Mouse (Mus musculus): ENCODE results near the gene Apol10b. TPM values are rescaled to one million over a fixed set of nuclear protein-coding genes. Genes with fewer than 3 reads are reported as not detected.

Apol10b gene
- polyA plus RNA-seq, 1 experiment from 2014 or later, result not detected

DNA sequence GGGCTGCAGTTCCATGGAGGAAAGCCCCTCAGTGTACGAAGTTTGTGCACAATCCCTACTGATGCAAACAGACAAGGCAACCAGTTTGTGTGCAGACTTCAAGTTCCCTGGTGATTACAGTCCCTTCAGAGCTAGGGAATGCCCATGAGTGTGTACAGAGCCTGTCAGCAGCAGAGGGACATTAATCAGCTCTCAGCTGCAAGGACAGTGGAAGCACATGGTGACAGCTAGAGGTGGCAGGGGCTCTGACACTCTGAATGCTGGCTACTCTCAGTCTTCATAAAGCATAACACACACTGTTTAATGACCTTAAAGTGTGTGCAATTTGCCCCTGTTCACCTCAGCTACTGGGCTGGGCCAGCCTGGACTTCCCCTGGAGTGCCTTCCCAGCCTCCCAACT is 2.4 kb downstream of the Apol10b start:
- ATAC-seq (ENCODE audit: low FRiP score) (no peak), DNase-seq (ENCODE audit: low spot score) (no peak)
- H3K4me2 ChIP-seq (replicated peaks; ENCODE audit: low read depth, low read length), result no peak overlapping the region
- H3K9me3 ChIP-seq (ENCODE audit: control insufficient read depth, low read length), result no peaks in the 10 kb centered on the region
- 66% methylated on average over 1 of the region's 1 CpGs for WGBS
- no peak overlapping the region for H3K27ac ChIP-seq (ENCODE audit: low read depth, low read length)
- no peak overlapping the region for H3K4me3 ChIP-seq (ENCODE audit: low read depth, low read length)
- H3K9ac ChIP-seq (ENCODE audit: low read depth, low read length), result no peak overlapping the region
- no peaks in the 10 kb centered on the region for H3K27me3 ChIP-seq (ENCODE audit: control insufficient read depth, insufficient read depth, low read length)
- H3K36me3 ChIP-seq (ENCODE audit: control insufficient read depth, insufficient read depth, low read length), result no peaks in the 10 kb centered on the region
- no peaks in the 10 kb centered on the region for H3K4me1 ChIP-seq (replicated peaks; ENCODE audit: control insufficient read depth, insufficient read depth, low read length)

DNA sequence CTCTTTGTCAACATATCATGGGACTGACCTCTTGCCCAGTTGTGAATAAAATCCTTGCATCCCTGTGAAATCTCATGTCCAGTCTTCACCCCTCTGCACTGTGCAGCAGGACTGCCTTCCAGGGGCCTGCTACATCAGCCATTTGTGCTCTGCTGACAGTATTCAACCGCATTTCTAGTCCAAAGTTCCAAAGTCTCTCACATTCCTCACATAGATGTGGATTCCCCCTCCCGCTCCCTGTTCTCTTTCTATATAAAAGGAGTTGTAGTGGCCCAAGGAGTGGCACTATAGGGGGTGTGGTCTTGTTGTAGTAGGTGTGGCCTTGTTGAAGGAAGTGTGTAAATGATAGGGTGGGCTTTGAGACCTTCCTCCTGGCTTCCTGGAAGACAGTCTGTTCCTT is 5.0 kb downstream of the Apol10b start:
- Histone ChIP-seq H3K27ac (ENCODE audit: low read depth, low read length) (no peak overlapping the region), H3K9ac (ENCODE audit: low read depth, low read length) (no peak overlapping the region), H3K9me3 (ENCODE audit: control insufficient read depth, low read length) (no peaks in the 10 kb centered on the region), H3K4me1 (replicated peaks; ENCODE audit: control insufficient read depth, insufficient read depth, low read length) (no peaks in the 10 kb centered on the region), H3K36me3 (ENCODE audit: control insufficient read depth, insufficient read depth, low read length) (no peaks in the 10 kb centered on the region), H3K4me3 (ENCODE audit: low read depth, low read length) (no peak overlapping the region), H3K4me2 (replicated peaks; ENCODE audit: low read depth, low read length) (no peak overlapping the region), H3K27me3 (ENCODE audit: control insufficient read depth, insufficient read depth, low read length) (no peaks in the 10 kb centered on the region)
- ATAC-seq (ENCODE audit: low FRiP score), result no peak
- 72% methylated on average over 2 of the region's 2 CpGs for WGBS
- DNase-seq (ENCODE audit: low spot score), result no peak

- DNase-seq (ENCODE audit: low spot score) (no peak), ATAC-seq (ENCODE audit: low FRiP score) (no peak)
- no peaks in the 10 kb centered on the region for H3K9me3 ChIP-seq (ENCODE audit: control insufficient read depth, low read length)
- H3K4me3 ChIP-seq (ENCODE audit: low read depth, low read length), result no peak overlapping the region
- H3K4me2 ChIP-seq (replicated peaks; ENCODE audit: low read depth, low read length), result no peak overlapping the region
- H3K36me3 ChIP-seq (ENCODE audit: control insufficient read depth, insufficient read depth, low read length), result no peaks in the 10 kb centered on the region
- no peaks in the 10 kb centered on the region for H3K27me3 ChIP-seq (ENCODE audit: control insufficient read depth, insufficient read depth, low read length)
- no peak overlapping the region for H3K9ac ChIP-seq (ENCODE audit: low read depth, low read length)
- H3K27ac ChIP-seq (ENCODE audit: low read depth, low read length), result no peak overlapping the region
- no peaks in the 10 kb centered on the region for H3K4me1 ChIP-seq (replicated peaks; ENCODE audit: control insufficient read depth, insufficient read depth, low read length)
Measured at GRCm38 (mm10) chr15:77588981-77589380, 6.9 kb downstream of the Apol10b start.

- no peaks in the 10 kb centered on the region for H3K4me1 ChIP-seq (replicated peaks; ENCODE audit: control insufficient read depth, insufficient read depth, low read length)
- DNase-seq (ENCODE audit: low spot score) (no peak), ATAC-seq (ENCODE audit: low FRiP score) (no peak)
- H3K4me2 ChIP-seq (replicated peaks; ENCODE audit: low read depth, low read length), result no peak overlapping the region
- H3K36me3 ChIP-seq (ENCODE audit: control insufficient read depth, insufficient read depth, low read length), result no peaks in the 10 kb centered on the region
- H3K9me3 ChIP-seq (ENCODE audit: control insufficient read depth, low read length), result no peaks in the 10 kb centered on the region
- H3K4me3 ChIP-seq (ENCODE audit: low read depth, low read length), result no peak overlapping the region
- H3K27ac ChIP-seq (ENCODE audit: low read depth, low read length), result no peak overlapping the region
- H3K27me3 ChIP-seq (ENCODE audit: control insufficient read depth, insufficient read depth, low read length), result no peaks in the 10 kb centered on the region
- H3K9ac ChIP-seq (ENCODE audit: low read depth, low read length), result no peak overlapping the region
Measured at GRCm38 (mm10) chr15:77587026-77587425, 8.9 kb downstream of the Apol10b start.

GRCm38 (mm10) chr15:77581681-77582080 is 14.2 kb downstream of the Apol10b start:
- ATAC-seq (ENCODE audit: low FRiP score), result no peak
- no peak overlapping the region for H3K9ac ChIP-seq (ENCODE audit: low read depth, low read length)
- H3K27me3 ChIP-seq (ENCODE audit: control insufficient read depth, insufficient read depth, low read length), result no peaks in the 10 kb centered on the region
- H3K27ac ChIP-seq (ENCODE audit: low read depth, low read length), result no peak overlapping the region
- no peaks in the 10 kb centered on the region for H3K4me1 ChIP-seq (replicated peaks; ENCODE audit: control insufficient read depth, insufficient read depth, low read length)
- H3K36me3 ChIP-seq (ENCODE audit: control insufficient read depth, insufficient read depth, low read length), result no peaks in the 10 kb centered on the region
- no peak overlapping the region for H3K4me3 ChIP-seq (ENCODE audit: low read depth, low read length)
- DNase-seq (ENCODE audit: low spot score), result no peak
- 95% methylated on average over 1 of the region's 1 CpGs for WGBS
- H3K4me2 ChIP-seq (replicated peaks; ENCODE audit: low read depth, low read length), result no peak overlapping the region
- H3K9me3 ChIP-seq (ENCODE audit: control insufficient read depth, low read length), result no peaks in the 10 kb centered on the region

DNA sequence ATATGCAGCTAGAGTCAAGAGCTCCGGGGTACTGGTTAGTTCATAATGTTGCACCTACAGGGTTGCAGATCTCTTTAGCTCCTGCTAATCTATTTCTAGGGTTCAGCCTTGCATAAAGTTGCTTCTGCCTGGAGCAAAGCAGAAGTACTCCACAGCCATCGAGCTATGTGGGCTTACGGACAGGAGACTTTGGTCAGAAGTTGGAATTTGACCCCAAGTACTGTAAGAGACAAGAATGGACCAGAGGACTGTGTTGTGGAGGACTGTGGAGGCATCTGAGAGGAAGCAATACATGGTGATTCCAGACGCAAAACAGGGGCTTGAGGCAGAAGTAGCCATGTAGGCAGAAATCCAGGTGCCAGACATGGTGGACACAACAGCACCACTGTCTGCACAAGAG is 16.6 kb downstream of the Apol10b start:
- Histone ChIP-seq H3K27ac (ENCODE audit: low read depth, low read length) (no peak overlapping the region), H3K4me3 (ENCODE audit: low read depth, low read length) (no peak overlapping the region), H3K36me3 (ENCODE audit: control insufficient read depth, insufficient read depth, low read length) (no peaks in the 10 kb centered on the region), H3K27me3 (ENCODE audit: control insufficient read depth, insufficient read depth, low read length) (no peaks in the 10 kb centered on the region), H3K4me2 (replicated peaks; ENCODE audit: low read depth, low read length) (no peak overlapping the region), H3K9ac (ENCODE audit: low read depth, low read length) (no peak overlapping the region), H3K9me3 (ENCODE audit: control insufficient read depth, low read length) (no peaks in the 10 kb centered on the region), H3K4me1 (replicated peaks; ENCODE audit: control insufficient read depth, insufficient read depth, low read length) (no peaks in the 10 kb centered on the region)
- WGBS, result 88% methylated on average over 4 of the region's 4 CpGs
- ATAC-seq (ENCODE audit: low FRiP score) (no peak), DNase-seq (ENCODE audit: low spot score) (no peak)

- Histone ChIP-seq H3K4me1 (replicated peaks; ENCODE audit: control insufficient read depth, insufficient read depth, low read length) (no peaks in the 10 kb centered on the region), H3K27ac (ENCODE audit: low read depth, low read length) (no peak overlapping the region), H3K4me2 (replicated peaks; ENCODE audit: low read depth, low read length) (no peak overlapping the region), H3K36me3 (ENCODE audit: control insufficient read depth, insufficient read depth, low read length) (no peaks in the 10 kb centered on the region), H3K4me3 (ENCODE audit: low read depth, low read length) (no peak overlapping the region), H3K9ac (ENCODE audit: low read depth, low read length) (no peak overlapping the region), H3K9me3 (ENCODE audit: control insufficient read depth, low read length) (no peaks in the 10 kb centered on the region), H3K27me3 (ENCODE audit: control insufficient read depth, insufficient read depth, low read length) (no peaks in the 10 kb centered on the region)
- ATAC-seq (ENCODE audit: low FRiP score), result no peak
- DNase-seq (ENCODE audit: low spot score), result no peak
- WGBS, result 89% methylated on average over 2 of the region's 2 CpGs
Measured at GRCm38 (mm10) chr15:77578801-77579200, 17.1 kb downstream of the Apol10b start.

- Histone ChIP-seq H3K4me1 (replicated peaks; ENCODE audit: control insufficient read depth, insufficient read depth, low read length) (no peaks in the 10 kb centered on the region), H3K4me3 (ENCODE audit: low read depth, low read length) (no peak overlapping the region), H3K4me2 (replicated peaks; ENCODE audit: low read depth, low read length) (no peak overlapping the region), H3K27me3 (ENCODE audit: control insufficient read depth, insufficient read depth, low read length) (no peaks in the 10 kb centered on the region), H3K27ac (ENCODE audit: low read depth, low read length) (no peak overlapping the region), H3K36me3 (ENCODE audit: control insufficient read depth, insufficient read depth, low read length) (no peaks in the 10 kb centered on the region), H3K9ac (ENCODE audit: low read depth, low read length) (no peak overlapping the region), H3K9me3 (ENCODE audit: control insufficient read depth, low read length) (no peaks in the 10 kb centered on the region)
- DNase-seq (ENCODE audit: low spot score) (no peak), ATAC-seq (ENCODE audit: low FRiP score) (no peak)
Measured at GRCm38 (mm10) chr15:77563219-77563618, 32.7 kb downstream of the Apol10b start.

DNA sequence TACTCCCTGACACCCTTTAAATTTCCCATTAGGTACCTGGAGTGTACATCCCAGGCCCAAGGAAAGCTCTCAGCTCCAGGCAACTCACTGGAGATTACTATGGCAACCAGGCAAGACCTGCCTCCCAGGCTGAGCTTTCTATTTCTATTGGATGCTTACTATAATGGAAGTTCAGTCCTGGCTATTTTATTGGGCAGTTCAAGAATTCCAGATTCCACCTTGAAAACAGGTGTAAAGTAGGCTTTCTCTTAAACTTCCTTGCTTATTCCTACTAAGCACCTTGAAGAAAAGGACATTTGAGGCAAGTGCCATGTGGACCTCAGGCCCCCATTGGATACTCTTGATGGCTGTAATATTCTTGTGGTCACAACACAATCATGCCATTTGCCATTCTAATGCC is 34.1 kb downstream of the Apol10b start, which contains the start of gene 1700025B11Rik:
Gene 1700025B11Rik (minus strand): TSS at position 101 of the 400 bp plus-strand sequence.
- Histone ChIP-seq H3K36me3 (ENCODE audit: control insufficient read depth, insufficient read depth, low read length) (no peaks in the 10 kb centered on the region), H3K4me2 (replicated peaks; ENCODE audit: low read depth, low read length) (no peak within 1 kb of the TSS), H3K27me3 (ENCODE audit: control insufficient read depth, insufficient read depth, low read length) (no peaks in the 10 kb centered on the region), H3K27ac (ENCODE audit: low read depth, low read length) (no peak within 1 kb of the TSS), H3K4me1 (replicated peaks; ENCODE audit: control insufficient read depth, insufficient read depth, low read length) (no peaks in the 10 kb centered on the region), H3K4me3 (ENCODE audit: low read depth, low read length) (no peak within 1 kb of the TSS), H3K9me3 (ENCODE audit: control insufficient read depth, low read length) (no peaks in the 10 kb centered on the region), H3K9ac (ENCODE audit: low read depth, low read length) (no peak within 1 kb of the TSS)
- no peak for ATAC-seq (ENCODE audit: low FRiP score)
- DNase-seq (ENCODE audit: low spot score), result no peak
